Mouse (Mus musculus) right cerebral cortex, postnatal 10 days (tissue): ENCODE results near the gene Olfr1339.

ENCODE experiments used
- DNase-seq, 2 experiments: peaks; one replicate each; pipeline ENCODE4 v3.0.0; 2021; ENCODE audit warnings: low spot score in 2 of 2

Gene Olfr1339

GRCm38 (mm10) chr4:118731875-118732274 lies at the start of gene Olfr1339:
TSS of gene Olfr1339 (plus strand) at chr4:118732175.
- no peak for DNase-seq

DNA sequence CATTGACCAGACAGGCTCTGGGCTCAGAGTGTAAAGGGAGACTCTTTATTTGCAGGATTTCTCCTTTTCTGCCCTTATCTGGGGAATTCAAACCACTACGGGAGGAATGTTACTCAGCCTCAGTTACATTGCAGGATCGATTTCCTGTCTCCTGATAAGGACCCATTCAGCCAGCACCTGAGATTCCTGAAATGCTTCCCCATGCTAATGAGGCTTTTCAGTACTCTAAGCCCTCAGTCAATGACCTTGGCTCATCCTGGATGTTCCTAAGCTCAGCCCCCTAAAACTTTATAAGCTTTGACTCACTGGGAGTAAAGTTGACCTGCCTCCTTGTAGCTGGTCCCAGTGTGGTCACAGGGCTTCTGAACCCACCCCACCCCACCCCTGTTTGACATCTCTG lies 44.9 kb upstream of the Olfr1339 start:
- no peak for DNase-seq

- no peak for DNase-seq
Observed at GRCm38 (mm10) chr4:118692412-118692973, 39.5 kb upstream of the Olfr1339 start, which contains the start of gene Olfr1342. TSS of gene Olfr1342 (minus strand) at chr4:118692756.

DNA sequence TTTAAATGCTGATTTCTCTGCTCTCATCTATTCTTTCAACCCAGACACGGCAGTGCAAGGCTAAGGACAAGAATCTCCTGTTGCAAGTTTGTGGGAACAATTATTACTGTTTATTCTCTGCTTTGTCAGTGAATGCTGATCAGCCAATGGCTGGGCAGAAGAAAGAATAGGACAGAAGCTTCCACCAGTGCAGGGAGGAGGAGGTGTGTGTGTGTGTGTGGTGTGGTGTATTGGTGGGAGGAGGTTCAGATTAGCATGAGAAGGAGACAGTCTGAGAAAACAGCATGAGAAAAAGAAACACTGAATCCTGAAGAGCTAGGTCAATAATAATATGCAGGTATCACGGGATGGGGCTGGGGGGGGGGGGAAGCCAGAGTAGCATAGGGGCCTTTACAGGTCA lies 38.2 kb upstream of the Olfr1339 start:
- DNase-seq: no peak

GRCm38 (mm10) chr4:118703223-118703622 lies 28.8 kb upstream of the Olfr1339 start, which contains the start of gene Olfr1341:
TSS of gene Olfr1341 (plus strand) at chr4:118703523.
- DNase-seq: no peak

- no peak for DNase-seq
Observed at GRCm38 (mm10) chr4:118708086-118708485, 23.9 kb upstream of the Olfr1339 start.

DNA sequence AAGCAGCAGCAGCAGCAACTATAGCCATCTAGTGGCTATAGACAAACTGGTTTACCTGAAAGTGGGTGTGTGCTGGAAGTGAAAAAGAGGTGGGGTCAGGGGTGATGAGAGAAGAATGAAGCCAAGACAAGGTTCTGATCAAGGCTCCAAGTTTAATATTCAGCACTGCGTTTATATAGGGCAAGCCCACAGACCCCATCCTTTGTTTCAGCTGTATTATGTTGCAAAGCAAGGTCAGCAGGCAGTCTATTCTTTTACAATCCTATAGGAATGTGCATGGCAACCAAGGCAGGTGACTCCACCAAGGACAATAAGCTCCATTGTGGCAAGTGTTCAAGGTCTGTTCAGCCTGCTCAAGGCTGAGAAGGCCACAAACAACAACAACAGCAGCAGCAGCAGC lies 20.3 kb upstream of the Olfr1339 start:
- DNase-seq: no peak

GRCm38 (mm10) chr4:118719838-118720237 lies 12.1 kb upstream of the Olfr1339 start, which contains the start of gene Olfr1340:
TSS of gene Olfr1340 (plus strand) at chr4:118720138.
- DNase-seq: no peak

- DNase-seq: no peak
Observed at GRCm38 (mm10) chr4:118721742-118722483, 10.1 kb upstream of the Olfr1339 start.

GRCm38 (mm10) chr4:118739574-118739973 lies 7.6 kb downstream of the Olfr1339 start:
- no peak for DNase-seq

- DNase-seq: no peak
Observed at GRCm38 (mm10) chr4:118740988-118741698, 9.2 kb downstream of the Olfr1339 start.

DNA sequence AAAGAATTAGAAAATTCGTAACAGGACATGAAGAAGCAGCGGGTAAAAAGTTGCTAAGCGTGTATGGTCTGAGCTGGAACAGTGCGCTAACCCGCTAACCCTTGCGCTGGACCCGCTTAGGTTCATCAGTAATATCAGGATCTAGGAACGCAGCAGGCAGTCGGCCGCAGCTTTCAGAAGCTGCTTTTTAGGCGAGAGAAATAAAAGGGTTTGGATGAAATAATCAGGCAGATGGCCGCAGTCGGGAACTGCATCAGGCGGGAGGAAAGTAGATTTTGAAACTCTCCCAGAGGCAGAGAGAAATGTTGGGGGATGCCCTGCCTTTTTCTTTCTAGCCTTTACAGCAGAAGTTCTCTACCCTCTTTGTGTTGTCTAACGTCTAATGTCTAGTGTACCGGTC lies 9.9 kb downstream of the Olfr1339 start:
- DNase-seq: no peak

DNA sequence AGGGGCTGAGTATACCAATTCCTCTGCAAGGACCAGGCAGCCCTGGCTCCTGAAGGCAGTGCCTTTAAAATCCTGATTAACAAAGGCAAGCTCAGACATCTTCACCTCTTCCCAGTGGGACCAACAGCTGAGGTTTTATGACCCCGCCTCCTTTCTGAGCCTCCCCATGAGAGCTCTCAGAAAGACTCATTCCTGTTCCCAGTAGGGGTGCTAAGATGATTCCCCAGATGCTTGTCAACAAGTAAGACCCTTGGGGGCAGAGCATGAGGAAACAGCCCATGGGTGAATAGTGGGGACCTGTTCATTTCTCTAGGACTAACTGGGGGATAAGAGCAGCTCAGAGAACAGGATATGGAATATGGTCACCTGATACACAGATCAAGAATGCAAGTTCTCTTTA lies 26.7 kb downstream of the Olfr1339 start, which contains the start of gene Olfr1338:
TSS of gene Olfr1338 (minus strand) at position 101 of the 400 bp plus-strand sequence.
- no peak for DNase-seq

- DNase-seq: no peak
Observed at GRCm38 (mm10) chr4:118782486-118782885, 50.5 kb downstream of the Olfr1339 start, which contains the start of gene Olfr1337. TSS of gene Olfr1337 (minus strand) at chr4:118782586.
